Comparison of ENCODE assay signal across 38 mouse cellular contexts in genomic region chr12:104127696-104128095, GRCm38 (mm10). TPM values are rescaled to one million over a fixed set of nuclear protein-coding genes. Genes with fewer than 3 reads are reported as not detected.
"Had no signal": no experiment of that assay in that cellular context is flagged by ENCODE, and none has a peak within 500 bp of the region (broad histone marks: within the 10 kb centered on the region; RNA-seq: fewer than 3 reads in every experiment).

TSS of gene Serpina3b (plus strand) at chr12:104127996.

- H3K9ac ChIP-seq: embryonic facial prominence, embryonic 12.5 days; embryonic facial prominence, embryonic 13.5 days; embryonic facial prominence, embryonic 15.5 days; forebrain, embryonic 12.5 days; forebrain, embryonic 13.5 days; forebrain, embryonic 15.5 days; forebrain, postnatal 0 days had no signal

- H3K4me1 ChIP-seq: embryonic facial prominence, embryonic 10.5 days; embryonic facial prominence, embryonic 12.5 days; embryonic facial prominence, embryonic 13.5 days; embryonic facial prominence, embryonic 15.5 days; forebrain, embryonic 10.5 days; forebrain, embryonic 12.5 days; forebrain, embryonic 13.5 days; forebrain, embryonic 15.5 days had no signal

- ATAC-seq: forebrain, embryonic 13.5 days; forebrain, embryonic 14.5 days; forebrain, embryonic 15.5 days; forebrain, embryonic 16.5 days; forebrain, postnatal 0 days had no signal

- DNase-seq: cerebellum, adult 2 months; cerebellum, adult 8-10 months; cerebellum, adult 9-10 months; cerebellum, adult 9-11 months; cerebellum, postnatal 10 days; cerebellum, postnatal 14 days; cerebellum, postnatal 25 days; cerebellum, postnatal 36 days; embryo, embryonic 11 days; forebrain, postnatal 0 days; gastrocnemius, adult 2 months; gastrocnemius, postnatal 10 days; gastrocnemius, postnatal 14 days; gastrocnemius, postnatal 25 days; gastrocnemius, postnatal 36 days; heart, adult 18-20 months had no signal

- H3K4me3 ChIP-seq: embryonic facial prominence, embryonic 10.5 days; embryonic facial prominence, embryonic 12.5 days; embryonic facial prominence, embryonic 13.5 days; embryonic facial prominence, embryonic 15.5 days; erythroblast, embryonic 14.5 days; forebrain, embryonic 10.5 days; forebrain, embryonic 12.5 days; forebrain, embryonic 13.5 days; forebrain, embryonic 15.5 days; gastrocnemius, adult 2 months; heart, embryonic 10.5 days had no signal

- H3K27ac ChIP-seq: embryonic facial prominence, embryonic 10.5 days; embryonic facial prominence, embryonic 12.5 days; embryonic facial prominence, embryonic 13.5 days; embryonic facial prominence, embryonic 15.5 days; forebrain, embryonic 10.5 days; forebrain, embryonic 12.5 days; forebrain, embryonic 13.5 days; forebrain, embryonic 15.5 days; gastrocnemius, adult 2 months; heart, embryonic 10.5 days had no signal

- H3K4me2 ChIP-seq: embryonic facial prominence, embryonic 12.5 days; embryonic facial prominence, embryonic 13.5 days; embryonic facial prominence, embryonic 15.5 days; forebrain, embryonic 12.5 days; forebrain, embryonic 13.5 days; forebrain, embryonic 15.5 days had no signal

- H3K27me3 ChIP-seq: embryonic facial prominence, embryonic 12.5 days; embryonic facial prominence, embryonic 13.5 days; embryonic facial prominence, embryonic 15.5 days; forebrain, embryonic 12.5 days; forebrain, embryonic 13.5 days; forebrain, embryonic 15.5 days had no signal

- H3K9me3 ChIP-seq: embryonic facial prominence, embryonic 10.5 days; embryonic facial prominence, embryonic 12.5 days; embryonic facial prominence, embryonic 13.5 days; embryonic facial prominence, embryonic 15.5 days; forebrain, embryonic 10.5 days; forebrain, embryonic 12.5 days; forebrain, embryonic 13.5 days; forebrain, embryonic 15.5 days; heart, embryonic 10.5 days had no signal

- H3K36me3 ChIP-seq: embryonic facial prominence, embryonic 10.5 days; embryonic facial prominence, embryonic 12.5 days; embryonic facial prominence, embryonic 13.5 days; embryonic facial prominence, embryonic 15.5 days; forebrain, embryonic 10.5 days; forebrain, embryonic 12.5 days; forebrain, embryonic 15.5 days; heart, embryonic 10.5 days had no signal

RNA-seq across cellular contexts. Expression of gene Serpina3b, which starts in this region (rescaled TPM):
- total RNA-seq: forebrain, postnatal 0 days; gastrocnemius, adult 18-20 months; gastrocnemius, adult 2 months; gastrocnemius, adult 8-10 months; gastrocnemius, postnatal 10 days; gastrocnemius, postnatal 14 days; gastrocnemius, postnatal 25 days; gastrocnemius, postnatal 36 days; gastrocnemius, postnatal 4 days; granulocyte monocyte progenitor cell, adult 5-6 weeks; heart, adult 18-20 months; heart, adult 8-10 months had no signal
- polyA plus RNA-seq: cerebellum, adult 2 months; cortical plate, adult 2 months; embryonic facial prominence, embryonic 10.5 days; embryonic facial prominence, embryonic 11.5 days; embryonic facial prominence, embryonic 12.5 days; embryonic facial prominence, embryonic 13.5 days; embryonic facial prominence, embryonic 14.5 days; embryonic facial prominence, embryonic 15.5 days; erythroblast, embryonic 14.5 days; forebrain, embryonic 10.5 days; forebrain, embryonic 11.5 days; forebrain, embryonic 12.5 days; forebrain, embryonic 13.5 days; forebrain, embryonic 14.5 days; forebrain, embryonic 15.5 days; forebrain, postnatal 0 days; frontal cortex, adult 2 months had no signal
